ENCODE assay signal across 8 mouse cellular contexts in the genomic region with DNA sequence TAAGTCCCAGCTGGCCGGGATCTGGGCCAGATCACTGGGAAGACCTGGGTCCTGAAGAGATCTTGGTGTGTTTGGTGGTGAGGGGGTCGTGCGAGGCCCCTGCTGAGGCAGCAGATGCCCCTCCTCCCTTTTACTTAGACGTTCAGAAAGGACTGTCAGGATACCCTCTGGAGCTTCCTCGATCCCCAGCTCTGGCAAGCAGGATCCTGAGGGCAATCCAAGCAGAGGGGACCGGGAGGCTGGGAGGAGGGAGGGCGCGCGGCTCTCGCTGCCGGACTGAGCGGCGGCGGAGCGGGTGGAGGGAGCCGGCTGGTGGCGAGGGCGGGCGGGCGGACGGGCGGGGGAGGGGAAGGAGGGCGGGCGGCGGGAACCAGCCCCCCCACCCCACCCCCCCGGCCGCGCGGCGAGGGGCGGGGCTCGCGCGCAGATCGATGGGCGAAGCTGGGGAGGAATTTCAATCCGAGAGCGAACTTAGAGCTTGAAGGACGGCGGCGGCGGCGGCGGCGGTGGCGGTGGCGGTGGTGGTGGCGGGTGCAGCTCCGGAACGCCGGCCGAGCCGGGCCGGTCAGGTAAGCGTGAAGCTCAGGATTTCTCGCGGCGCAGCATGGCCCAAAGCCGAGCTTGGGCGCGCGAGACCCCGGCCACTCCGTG. TPM values are rescaled to one million over a fixed set of nuclear protein-coding genes. Genes with fewer than 3 reads are reported as not detected.
A peak's percentile ranks its signal among the peaks of the same experiment; 100 is the strongest.
DNase-seq lines count a peak whose midpoint lies in the region; ATAC-seq lines count a peak whose summit lies in the region.

No protein-coding gene starts in this region.

- H3K9ac ChIP-seq in liver, embryonic 12.5 days, result no peak overlapping the region

- peak overlapping the region; percentile 42 for H3K4me3 ChIP-seq in liver, embryonic 12.5 days

- H3K27ac ChIP-seq in liver, embryonic 12.5 days, result no peak overlapping the region

- no peaks in the 10 kb centered on the region for H3K9me3 ChIP-seq in liver, embryonic 12.5 days (replicated peaks)

- H3K36me3 ChIP-seq in liver, embryonic 12.5 days, result no peaks in the 10 kb centered on the region

- peaks cover 100% of the 10 kb centered on the region for H3K27me3 ChIP-seq in liver, embryonic 12.5 days (replicated peaks)

- H3K4me2 ChIP-seq in liver, embryonic 12.5 days, result peak overlapping the region; percentile 65

- WGBS in liver, embryonic 12.5 days (ENCODE audit: insufficient replicate concordance), result 1% methylated on average over 36 of the region's 64 CpGs

- peak; percentile 61 for DNase-seq in adrenal gland, adult 2 months
- DNase-seq in adrenal gland, adult 8-10 months, result no peak
- DNase-seq in adrenal gland, postnatal 25 days, result peak; percentile 30
- DNase-seq in heart, postnatal 4 days, result peak; percentile 37
- peak; percentile 65 for DNase-seq in retina, postnatal 1 day
- no peak for DNase-seq in left cerebral cortex, adult 8-10 months (ENCODE audit: low spot score in 2 of 2)
- no peak for DNase-seq in cerebellum, adult 9-11 months

- 0 out of 2 replicates have a peak, but pooled peaks cover 16% of the 10 kb centered on the region for H3K4me1 ChIP-seq in liver, embryonic 12.5 days

- no peak for ATAC-seq in liver, embryonic 12.5 days

RNA-seq across cellular contexts. Expression of gene Elfn1, which starts 4.5 kb away (rescaled TPM):
- total RNA-seq in adrenal gland, adult 2 months (2021), result 10 to 100 TPM in 1 of 2 experiments, under 1 TPM in 1; 0.35 to 25.4 TPM
- polyA plus RNA-seq in adrenal gland, adult 2 months (2012; rRNA removed), result 33.8 and 96.1 TPM in 2 replicates
- total RNA-seq in adrenal gland, adult 8-10 months (2022), result 10 to 100 TPM in 1 of 4 experiments, 1 to 10 TPM in 1, under 1 TPM in 2; 0.32 to 49.6 (median 5.4) TPM
- 16.4 and 17.0 TPM in 2 replicates for total RNA-seq in adrenal gland, postnatal 25 days (2021)
- under 1 TPM; 0.65 to 0.81 TPM for total RNA-seq in heart, postnatal 4 days (2021)
- polyA plus RNA-seq in liver, embryonic 12.5 days (2016; fragmentation: Nextera tagmentation; extraction: Ambion mirVana), result 0.05 and 0.14 TPM in 2 replicates
- 10 to 100 TPM; 30.3 to 34.3 (median 30.7) TPM for total RNA-seq in left cerebral cortex, adult 8-10 months (2022)

Comparison
In these comparisons a context has a peak if more than half of its experiments do, and no peak if none do; other contexts are left out.
1. DNase-seq: peak in adrenal gland, adult 2 months (single experiment), adrenal gland, postnatal 25 days (single experiment), heart, postnatal 4 days (single experiment) and retina, postnatal 1 day (single experiment); none in adrenal gland, adult 8-10 months (single experiment), left cerebral cortex, adult 8-10 months (0 of 2) and cerebellum, adult 9-11 months (single experiment).